Mouse (Mus musculus) heart, postnatal 25 days (tissue): ENCODE results near the gene Cpb2. TPM values are rescaled to one million over a fixed set of nuclear protein-coding genes. Genes with fewer than 3 reads are reported as not detected.

Source experiments
- microRNA-seq: library from miRNA; unstranded; fragments of <30 nt; microRNA quantifications from one replicate; pipeline ENCODE4 v1.2.0, GENCODE M21; 2022
- total RNA-seq, 2 experiments: library from RNA; stranded (reverse); gene quantifications; 2 replicates each; pipeline ENCODE4 v1.2.3; 2021

Gene Cpb2
- total RNA-seq, 2 experiments from 2014 or later, result not detected

Small RNA genes lying within 50 kb of the gene (microRNA-seq; reads per million reads assigned to microRNA genes)
- not detected for gene Gm44482

Other genes starting within 250 kb of the Cpb2 start
- gene Rubcnl, start 226.3 kb upstream of the Cpb2 start, total RNA-seq, result 1 to 10 TPM in 1 of 2 experiments, under 1 TPM in 1; 0.49 to 1.1 TPM
- gene Lrrc63, start 111.4 kb upstream of the Cpb2 start, total RNA-seq, result not detected
- gene Lcp1, start 111.2 kb upstream of the Cpb2 start, total RNA-seq, result 10 to 100 TPM; 12.9 to 13.0 TPM
- 10 to 100 TPM; 25.4 to 26.3 TPM for gene Zc3h13, start 42.1 kb downstream of the Cpb2 start, total RNA-seq
- gene Siah3, start 213.7 kb downstream of the Cpb2 start, total RNA-seq, result not detected